Mouse (Mus musculus) cerebral cortex, adult 2 months (tissue): ENCODE data around the gene Btnl1.

Source experiments
- WGBS: fragments of 180-500 bp; shearing (Covaris S2); methylation state at CpG from one replicate; pipeline ENCODE4 v1.1.7; 2018; 5-methylcytosine and 5-hydroxymethylcytosine counted together

Btnl1 gene

DNA sequence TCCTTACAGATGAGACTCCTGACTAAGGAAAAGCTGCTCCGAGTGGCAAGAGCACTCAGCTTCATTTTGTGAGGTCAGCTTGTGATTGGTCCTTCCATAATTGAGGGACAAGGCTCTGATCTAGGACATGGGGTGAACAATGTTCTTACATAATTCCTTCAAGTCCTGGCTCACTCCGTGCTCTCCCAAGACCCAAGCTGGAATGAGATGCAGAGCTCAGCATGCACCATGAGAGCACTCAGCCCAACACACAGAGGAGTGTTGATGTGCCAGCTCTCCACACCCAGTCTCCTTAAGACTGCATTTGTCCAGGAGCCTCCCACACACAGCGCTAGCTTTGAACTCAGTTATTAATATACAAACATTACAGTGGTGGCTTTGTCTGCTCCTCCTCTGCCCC lies 7.8 kb downstream of the Btnl1 start:
- 37% methylated on average over 3 of the region's 3 CpGs for WGBS

DNA sequence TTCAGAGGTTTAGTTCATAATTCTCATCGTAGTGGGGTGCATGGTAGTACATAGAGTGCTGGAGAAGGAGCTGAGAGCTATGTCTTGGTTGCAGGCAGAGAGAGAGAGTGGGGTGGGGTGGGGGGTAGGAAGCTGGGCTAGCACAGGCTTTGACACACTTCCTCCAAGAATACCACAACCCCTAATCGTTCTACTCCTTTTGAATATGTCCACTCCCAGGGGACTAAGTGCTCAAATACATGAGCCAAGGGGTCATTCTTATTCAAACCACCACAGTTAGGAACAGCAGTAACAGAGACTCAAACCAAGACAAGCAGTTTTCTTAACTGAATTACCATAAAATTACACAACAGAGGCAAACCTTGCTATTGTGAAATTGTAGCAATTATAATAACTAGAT lies 9.7 kb downstream of the Btnl1 start:
- WGBS: 59% methylated on average over 2 of the region's 2 CpGs

DNA sequence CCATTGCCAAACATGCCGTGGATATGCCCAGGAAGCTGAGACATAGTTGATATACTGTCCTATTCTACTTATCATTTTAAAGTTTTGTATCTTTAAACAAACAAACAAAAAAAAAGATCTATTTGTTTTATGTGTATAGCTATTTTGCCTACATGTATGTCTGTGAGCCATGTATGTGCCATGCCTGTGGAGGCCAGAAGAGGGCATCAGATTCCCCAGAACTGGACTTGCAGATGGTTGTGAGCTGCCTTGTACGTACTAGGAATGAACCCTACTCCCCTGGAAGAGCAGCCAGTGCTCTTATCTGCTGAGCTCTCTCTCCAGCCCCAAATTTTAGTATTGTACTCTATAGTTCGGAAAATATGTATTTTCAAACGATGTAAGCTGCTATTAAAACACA lies 11.6 kb downstream of the Btnl1 start:
- 37% methylated on average over 4 of the region's 4 CpGs for WGBS

DNA sequence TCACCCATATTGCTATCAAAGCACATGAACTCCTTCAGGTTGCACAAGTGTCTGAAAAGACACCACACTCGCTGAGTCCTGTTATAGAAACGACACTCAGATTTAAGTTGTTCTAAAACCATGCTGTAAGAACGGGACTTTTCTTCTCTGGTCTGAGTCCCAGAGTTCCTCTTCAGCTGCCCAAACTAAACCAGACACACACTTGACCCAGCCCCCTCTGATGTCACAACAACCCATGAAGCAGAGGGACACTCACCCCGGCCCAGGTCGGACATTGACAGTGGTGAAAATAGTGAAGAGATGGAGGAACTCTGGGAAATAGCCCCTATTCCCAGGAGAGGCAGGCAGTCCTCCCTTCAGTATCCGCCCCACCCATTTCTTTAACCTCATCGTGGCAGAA lies 14.6 kb downstream of the Btnl1 start:
- 70% methylated on average over 7 of the region's 7 CpGs for WGBS

DNA sequence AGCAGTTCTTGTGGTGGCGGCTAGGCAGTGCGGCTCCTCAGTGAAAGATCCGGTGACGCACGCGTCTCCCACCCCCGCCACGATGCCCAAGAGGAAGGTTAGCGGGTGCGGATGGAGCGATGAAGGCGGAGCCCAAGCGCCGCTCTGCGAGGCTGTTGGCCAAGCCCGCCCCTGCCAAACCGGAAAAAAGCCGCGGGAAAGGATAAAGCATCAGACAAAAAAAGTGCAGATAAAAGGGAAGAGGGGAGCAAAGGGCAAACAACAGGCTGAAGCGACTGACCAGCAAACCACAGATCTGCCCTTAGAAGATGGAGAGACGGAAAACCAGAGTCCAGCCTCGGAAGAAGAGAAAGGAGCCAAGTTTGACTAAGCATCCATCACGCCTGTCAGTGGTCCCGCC lies 15.4 kb downstream of the Btnl1 start:
- 3% methylated on average over 24 of the region's 24 CpGs for WGBS

DNA sequence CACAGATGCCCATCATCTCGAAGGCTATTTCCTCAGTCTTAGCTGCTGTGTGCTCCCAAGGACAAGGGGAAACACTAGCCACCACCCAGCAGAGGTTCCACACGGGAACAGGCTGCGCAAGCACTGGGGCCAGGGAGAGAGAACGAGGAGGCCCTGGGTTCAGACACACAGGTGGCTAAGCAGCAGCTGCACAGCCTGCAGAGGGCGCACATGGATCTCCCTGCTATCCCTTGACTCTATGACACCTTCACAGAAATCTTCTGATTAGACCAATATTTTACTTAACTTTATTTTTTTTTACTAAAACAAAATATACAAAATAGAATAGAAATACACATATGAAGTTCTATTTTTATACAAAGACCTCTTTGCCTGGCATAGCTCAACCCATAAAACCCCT lies 20.4 kb downstream of the Btnl1 start:
- WGBS: 70% methylated on average over 5 of the region's 5 CpGs

DNA sequence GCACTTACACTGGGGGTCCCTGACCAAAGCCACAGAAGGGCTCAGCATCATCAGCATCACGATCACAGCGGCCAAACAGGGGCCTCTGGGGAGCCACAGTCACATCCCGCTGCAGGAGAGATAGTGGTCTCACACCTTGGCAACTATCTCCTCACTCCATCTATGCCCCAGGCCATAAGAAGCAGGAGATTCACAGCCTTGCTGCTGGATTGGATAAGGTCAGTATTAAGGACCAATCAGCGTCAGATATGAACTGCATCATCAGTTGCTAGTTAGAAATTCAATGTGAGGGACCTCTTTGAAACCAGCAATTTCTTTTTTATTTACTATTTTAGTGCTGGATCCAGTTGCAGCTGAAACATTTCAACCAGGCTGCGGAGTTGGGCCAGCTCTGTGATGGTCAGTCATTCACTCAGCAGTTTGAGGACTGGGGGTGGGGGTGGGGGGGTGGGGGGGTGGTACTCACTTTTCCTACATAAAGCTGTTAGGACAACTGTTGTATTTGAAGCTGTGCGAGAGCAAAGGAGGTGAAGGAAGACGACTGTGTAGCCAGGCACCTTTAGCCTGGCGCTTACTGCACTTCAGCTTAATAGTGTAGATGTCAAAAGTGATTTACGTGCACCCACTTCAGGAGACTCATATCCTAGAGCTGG lies 21.3 kb downstream of the Btnl1 start:
- 25% methylated on average over 9 of the region's 9 CpGs for WGBS

DNA sequence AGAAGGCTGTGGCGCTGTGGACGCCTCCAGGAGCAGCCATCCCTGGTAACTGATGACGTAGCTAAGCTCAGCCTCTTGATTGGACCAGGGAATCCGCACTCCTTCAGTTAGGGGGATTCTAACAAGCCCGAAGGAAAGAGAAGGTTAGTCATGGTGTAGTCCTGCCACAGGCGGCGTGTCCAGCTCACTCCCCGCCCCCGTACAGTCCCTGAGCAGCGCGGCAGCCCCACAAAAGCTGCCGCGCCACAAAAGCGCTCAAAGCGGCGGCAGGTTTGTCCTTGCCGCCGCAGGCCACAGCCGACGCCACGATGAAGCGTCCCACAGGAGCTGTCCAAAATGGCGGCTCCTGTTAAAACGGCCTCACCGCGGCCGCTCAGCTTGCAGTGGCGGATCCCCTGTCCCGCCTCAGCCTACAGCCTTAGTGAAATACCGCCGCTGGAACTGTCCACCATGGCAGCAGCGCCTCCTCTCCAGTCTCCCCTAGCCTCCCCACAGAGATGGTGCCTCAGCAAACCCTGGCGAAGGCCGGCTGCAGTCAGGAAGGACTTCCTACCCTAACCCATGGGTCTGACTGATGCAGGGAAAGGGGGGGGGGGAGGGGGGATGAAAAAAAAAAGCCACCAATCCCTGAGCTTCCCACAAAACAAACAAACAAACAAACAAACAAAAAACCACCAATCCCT lies 21.9 kb downstream of the Btnl1 start, which contains the start of gene BC051142:
TSS of gene BC051142 (plus strand) at position 110 of the 683 bp plus-strand sequence.
- 29% methylated on average over 34 of the region's 34 CpGs for WGBS

DNA sequence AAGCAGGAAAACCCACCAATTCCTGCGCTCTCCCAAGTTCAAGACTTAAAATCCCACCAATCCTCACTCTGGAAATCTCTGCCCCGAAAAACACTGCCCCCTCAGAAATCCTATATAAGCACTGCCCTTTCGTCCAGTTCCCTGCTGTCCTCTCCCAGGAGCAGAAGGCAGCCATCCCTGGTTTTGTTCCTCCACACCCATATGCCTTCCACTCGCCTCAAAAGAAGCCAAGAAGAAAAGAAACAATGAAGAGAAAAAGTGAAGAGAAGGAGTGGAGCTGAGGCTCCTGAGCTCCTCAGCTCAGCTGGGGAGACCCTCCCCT lies 22.4 kb downstream of the Btnl1 start:
- 51% methylated on average over 4 of the region's 4 CpGs for WGBS

DNA sequence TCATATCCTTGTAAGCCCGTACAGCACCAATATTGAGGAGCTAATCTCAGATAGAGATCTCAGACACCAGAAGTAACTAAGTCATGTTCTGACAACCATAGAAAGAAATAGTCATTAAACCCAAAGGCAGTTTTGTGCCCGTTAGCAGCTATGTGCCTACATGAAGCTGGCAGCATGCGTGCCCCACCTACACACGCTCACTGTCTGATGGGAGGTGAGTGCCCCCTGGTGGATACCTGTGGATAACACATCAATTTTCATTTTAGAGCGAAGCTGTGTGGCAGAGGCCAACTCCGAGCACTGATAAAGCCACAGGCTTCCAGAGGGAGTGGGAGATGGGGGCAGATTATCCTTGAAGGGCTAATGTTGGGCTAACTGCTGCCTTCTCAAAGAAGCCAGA lies 34.2 kb downstream of the Btnl1 start:
- WGBS: 17% methylated on average over 6 of the region's 6 CpGs

DNA sequence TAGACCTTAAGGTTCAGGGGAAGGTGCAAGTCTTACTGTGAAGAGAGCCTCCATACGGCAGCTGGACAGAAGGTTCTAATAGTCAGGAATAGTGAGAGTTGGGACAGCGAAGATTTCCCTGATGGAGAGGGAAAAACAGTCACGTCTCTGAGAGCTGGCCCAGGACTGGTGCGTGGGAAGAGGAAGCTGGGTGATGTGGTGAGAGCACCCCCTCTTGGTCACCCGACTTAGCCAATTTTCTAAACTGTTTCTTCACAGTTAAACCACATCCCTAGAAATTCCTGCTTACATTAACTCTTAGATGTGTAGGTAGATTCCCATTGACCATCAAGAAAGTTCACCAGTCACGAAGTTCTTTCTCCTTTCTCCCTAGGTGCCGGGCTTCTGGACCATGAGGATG lies 43.1 kb downstream of the Btnl1 start:
- WGBS: 77% methylated on average over 7 of the region's 7 CpGs
